Mouse (Mus musculus) megakaryocyte, embryonic 14.5 days (primary cell): ENCODE results near the gene Wdfy3.

ENCODE experiments used
- FLI1 ChIP-seq: IDR thresholded peaks from 2 replicates; pipeline ENCODE4 v1.6.1; 2012; ENCODE audit warnings: low read length, inconsistent platforms, mixed read lengths
- GATA1 ChIP-seq: IDR thresholded peaks from 3 replicates; pipeline ENCODE4 v1.6.1; 2012; ENCODE audit warnings: mixed read lengths, low read length, inconsistent platforms, borderline replicate concordance

DNA sequence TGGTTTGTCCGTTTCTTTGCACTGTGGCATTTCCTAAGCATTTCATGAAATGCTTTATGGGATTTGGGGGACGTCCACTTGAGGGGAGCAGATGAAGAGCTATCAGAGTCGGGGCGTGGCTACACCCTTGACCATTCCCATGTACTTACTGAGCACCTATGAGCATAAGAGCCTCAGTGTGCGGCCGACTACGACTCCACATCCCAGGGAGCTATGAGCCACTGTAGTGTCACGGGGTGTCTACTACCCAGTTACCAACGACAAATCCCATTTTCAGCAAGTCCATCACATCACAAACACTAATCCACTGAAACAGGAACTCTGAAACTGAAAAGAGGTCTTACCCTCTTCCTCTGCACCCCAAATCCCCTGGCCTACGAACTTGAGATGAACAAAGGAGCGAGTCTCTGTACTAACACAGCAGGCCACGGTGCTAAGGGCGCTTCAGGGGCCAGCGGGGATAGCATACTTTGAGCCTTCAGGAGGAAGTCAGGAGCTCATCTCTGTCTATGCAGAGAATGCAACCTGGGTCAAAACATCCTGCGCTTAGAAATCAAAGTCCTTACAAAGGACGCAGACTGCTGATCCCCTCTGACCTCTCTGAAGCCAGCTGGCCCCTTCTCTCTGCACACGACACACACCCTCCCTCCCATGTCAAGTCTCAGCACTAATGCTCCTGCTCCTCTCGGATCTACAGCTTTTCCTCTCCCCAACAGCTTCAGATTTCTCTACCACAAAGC is 6.5 kb downstream of the Wdfy3 start:
- no peak for TF ChIP-seq FLI1
- no peak for TF ChIP-seq GATA1
